Mouse (Mus musculus): Measurements from ENCODE around the gene Brip1.

Gene Brip1

DNA sequence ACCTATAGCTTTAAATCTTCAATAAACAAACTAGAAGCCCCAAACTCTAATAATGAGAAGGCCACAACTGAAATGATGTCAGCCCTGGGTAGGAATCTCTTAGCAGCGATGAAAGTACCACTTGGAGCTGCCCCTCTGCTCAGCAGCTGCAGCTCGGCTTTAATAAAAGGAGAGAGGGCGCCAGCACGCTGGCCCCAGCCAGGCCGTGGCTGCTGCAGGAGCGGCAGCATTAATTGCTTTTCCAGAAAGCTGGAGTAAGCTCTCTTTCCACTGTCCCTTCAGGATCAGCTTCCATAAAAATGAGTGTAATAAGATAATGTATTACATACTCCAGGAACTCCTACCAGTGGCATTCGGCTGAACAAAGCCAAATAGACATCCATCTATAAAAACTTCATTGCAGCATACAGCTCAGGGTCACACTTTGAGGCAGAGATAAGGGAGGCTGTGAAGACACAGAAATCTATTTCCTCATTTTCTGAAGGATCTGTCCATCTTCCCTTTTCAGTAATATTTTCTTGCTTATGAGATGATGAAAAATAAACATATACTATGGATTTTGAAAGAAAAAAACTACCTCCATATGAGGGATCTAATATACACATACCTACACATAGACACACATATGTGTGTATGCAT, 174.3 kb downstream of the Brip1 start:
- DNase-seq (ENCODE audit: extremely low spot score) = no peak

DNA sequence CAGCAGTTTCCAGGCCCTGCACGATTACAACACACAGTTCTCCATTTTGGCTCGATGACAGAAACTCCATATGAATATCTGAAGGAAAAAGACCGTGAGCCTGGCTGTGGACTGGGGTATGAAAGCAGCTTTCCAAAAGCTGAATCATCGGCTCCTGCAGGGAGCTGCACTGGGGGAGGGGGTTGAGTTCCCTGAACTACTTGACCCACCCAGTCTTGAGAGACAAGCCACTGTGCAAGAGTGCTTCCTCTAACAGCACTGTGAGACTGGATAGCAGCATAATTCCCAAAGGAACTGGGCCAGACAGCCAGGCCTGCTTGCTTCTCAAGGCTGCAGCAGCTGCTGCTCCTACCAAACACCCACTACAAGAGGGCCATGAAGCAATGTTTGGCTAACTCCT, 178.6 kb downstream of the Brip1 start:
- DNase-seq (ENCODE audit: extremely low spot score) = no peak

DNA sequence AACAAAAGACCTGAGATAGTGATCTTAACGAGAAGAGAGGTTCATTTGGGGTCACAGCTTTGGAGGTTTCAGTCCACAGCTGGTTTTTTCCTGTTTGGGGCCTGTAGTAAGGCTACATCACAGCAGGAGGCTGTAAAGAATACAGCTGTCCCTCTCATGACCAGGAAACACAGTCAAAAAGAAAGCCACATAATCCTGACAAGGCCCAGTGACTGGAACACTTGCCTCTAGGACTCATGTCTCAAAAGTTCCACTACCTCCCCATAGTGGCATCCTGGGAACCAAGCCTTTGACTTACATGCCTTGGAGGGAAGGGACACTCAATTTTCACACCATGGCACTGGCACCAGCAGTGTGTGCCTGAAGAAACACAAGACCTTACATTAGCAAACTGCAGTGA, 181.0 kb downstream of the Brip1 start:
- DNase-seq (ENCODE audit: extremely low spot score) = no peak

DNA sequence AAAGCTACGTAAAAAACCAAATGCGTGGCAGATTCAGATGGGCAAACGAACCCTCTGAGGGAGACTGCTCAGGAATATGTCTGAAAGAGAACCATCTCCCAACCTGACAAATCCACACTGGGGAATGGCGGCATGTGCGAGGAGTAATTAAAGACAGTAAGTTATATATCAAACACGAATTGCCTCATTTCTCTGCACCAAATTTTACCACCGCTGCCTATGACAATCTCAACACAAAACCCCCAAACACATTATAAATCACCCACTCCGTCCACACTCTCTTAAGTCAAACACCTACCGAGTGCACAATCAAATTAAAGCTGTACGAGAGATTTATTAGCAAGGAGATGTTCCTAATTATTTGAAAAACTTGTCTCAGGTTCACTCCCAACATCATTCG, 184.8 kb downstream of the Brip1 start:
- no peak for DNase-seq (ENCODE audit: extremely low spot score)

DNA sequence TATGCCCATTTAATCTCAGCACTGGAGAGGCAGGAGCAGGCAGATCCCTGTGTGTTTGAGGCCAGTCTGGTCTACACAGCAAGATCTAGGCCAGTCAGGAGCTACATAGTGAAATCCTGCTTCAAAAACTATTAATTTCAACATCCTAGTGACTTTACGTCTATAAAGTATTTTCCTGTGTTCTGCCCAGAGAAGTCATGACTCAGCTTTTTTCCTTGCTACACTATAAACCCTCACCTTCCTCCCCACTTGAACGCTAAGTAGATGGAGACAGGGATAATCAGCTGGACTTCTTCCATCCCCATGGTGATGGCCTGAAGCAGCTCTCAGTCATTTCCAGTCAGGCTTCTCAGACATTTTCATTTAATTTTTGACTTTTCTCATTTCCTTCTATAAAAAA, 187.9 kb downstream of the Brip1 start:
- no peak for DNase-seq (ENCODE audit: extremely low spot score)

DNA sequence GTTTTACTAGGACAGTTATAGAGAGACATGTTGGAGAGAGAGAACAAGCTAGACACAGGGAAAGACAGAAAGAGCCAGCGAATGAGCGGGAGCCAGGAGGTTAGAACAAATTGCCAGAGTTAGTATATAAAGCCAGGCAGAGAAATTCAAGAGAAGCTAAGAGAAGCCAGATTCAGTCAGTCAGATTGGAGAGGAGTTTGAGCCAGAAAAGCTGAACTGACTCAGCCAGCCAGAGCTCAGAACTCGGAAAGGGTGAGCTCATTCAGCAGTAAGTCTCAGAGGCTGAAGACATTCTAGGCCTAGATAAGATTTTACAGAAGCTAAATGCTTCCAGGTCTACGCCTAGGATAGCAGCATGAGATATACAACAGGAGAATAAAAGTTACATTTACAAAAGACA, 190.5 kb downstream of the Brip1 start:
- DNase-seq (ENCODE audit: extremely low spot score) = no peak

DNA sequence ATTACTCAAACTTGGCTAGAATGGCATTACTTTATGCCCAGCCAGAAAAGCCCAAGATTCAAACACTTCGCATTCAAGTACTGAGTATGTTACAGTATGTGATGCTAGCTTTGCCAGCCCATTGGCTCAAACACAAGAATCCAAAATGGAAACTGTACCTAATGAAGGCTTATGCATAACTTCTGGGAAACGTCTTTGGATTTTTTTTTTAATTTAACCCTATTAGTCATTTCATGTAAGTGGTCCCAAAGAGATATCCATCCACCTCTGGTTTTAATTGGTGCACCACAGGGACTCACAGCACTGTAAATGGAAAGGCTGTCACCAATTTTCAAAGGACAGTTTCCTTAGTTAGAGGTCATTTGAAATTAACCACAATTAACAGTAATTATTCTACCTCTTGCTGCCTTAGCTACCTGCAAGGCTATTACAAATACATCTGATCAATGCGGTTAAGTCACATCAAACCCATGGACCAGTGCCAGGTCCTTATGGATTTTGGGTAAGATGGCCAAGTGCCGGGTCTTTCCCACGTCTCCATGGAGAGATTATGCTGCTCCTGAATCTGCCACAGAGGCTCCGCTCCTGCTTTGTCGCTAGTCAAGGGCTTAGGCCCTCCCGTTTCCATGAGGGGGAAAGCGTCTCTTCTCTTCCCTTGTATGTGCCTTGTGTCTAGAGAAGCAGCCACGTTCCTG, 192.6 kb downstream of the Brip1 start:
- no peak for DNase-seq (ENCODE audit: extremely low spot score)

Measured in embryo, embryonic 9.5 days (tissue).